Mouse (Mus musculus) urinary bladder, postnatal 36 days (tissue): ENCODE results near the gene Dop1b.
"Not testable (repeated sequence)": the region's sequence is repeated elsewhere in the genome, so short reads cannot be mapped to it uniquely, and the experiment has no call there.

ENCODE experiments used
- DNase-seq, 2 experiments: peaks; one replicate each; pipeline ENCODE4 v3.0.0; 2022; ENCODE audit warnings: low spot score in 2 of 2, mixed read lengths in 1 of 2

Dop1b gene

DNA sequence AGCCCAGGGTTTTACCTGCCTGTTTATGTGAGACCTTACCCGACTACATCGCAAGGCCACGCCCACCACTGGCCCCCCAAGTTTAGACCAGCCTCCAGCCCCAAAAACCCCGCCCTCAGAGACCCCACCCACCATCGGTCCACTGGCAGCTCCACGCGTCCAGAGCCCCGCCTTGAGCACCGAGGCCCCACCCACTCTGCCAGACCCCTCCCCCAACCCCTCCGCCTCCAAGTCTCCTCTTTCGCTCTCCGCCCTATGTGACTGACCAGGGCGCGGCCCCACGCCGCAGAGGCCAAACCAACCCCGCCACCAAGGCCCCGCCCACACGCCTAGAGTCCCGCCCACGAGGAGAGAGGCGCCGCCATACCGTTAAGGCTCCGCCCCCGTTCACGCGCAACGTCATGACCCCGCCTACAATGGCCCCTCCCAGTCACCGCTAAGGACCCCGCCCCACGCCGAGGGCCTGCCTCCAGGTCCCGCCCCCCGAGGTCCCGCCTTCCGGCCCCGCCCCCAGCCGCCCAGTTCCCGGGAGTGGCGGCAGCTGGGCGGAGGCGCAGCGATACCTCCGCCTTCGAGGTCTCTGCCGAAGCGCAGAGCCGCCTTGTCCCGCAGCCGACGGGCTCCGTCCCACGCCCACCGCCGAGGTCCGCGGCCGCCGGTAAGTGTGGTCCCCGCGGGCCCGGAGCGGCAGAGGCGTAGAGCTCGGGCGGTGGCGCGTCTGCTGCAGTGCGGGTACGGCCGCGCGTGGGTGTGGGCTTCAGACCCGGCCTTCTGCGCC is at the start of gene Dop1b:
Dop1b (plus strand) TSS at position 494 of the 778 bp plus-strand sequence.
- DNase-seq, result peak; percentile 98 to 99

DNA sequence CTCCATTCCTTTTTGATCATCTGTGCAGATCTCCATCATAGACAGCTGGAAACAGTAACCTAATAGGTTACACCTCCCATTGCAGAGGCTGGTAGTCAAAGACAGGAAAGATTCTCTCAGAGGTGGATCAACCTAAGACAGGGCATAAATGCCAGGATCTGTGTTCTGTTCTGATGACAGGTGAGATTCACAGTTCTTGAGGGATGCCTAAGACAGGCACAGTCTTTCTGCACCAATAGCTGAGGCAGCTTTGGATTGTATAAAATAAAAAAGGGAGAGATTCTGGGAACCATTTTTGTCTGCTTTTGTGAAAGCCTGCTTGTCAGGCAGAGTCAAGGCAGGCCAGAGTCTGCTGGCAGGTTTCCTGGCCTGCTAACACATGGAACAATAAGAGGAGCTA is 43.7 kb upstream of the Dop1b start:
- no peak for DNase-seq

DNA sequence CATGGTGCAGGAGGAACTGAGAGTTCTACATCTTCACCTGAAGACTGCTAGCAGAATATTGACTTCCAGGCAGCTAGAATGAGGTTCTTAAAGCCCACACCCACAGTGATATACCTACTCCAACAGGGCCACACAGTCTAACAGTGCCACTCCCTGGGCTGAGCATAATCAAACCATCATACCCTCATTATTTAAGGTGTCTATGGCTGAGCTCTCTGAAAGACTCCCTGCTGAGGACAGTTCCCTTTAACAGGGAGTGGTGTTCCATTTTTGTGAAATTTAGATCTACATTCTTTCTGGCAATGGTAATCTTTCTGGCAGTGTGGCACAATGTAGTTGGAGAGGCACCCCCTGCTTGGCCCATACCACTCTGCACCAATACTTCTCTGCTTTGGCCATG is 42.2 kb upstream of the Dop1b start:
- DNase-seq, result no peak

DNA sequence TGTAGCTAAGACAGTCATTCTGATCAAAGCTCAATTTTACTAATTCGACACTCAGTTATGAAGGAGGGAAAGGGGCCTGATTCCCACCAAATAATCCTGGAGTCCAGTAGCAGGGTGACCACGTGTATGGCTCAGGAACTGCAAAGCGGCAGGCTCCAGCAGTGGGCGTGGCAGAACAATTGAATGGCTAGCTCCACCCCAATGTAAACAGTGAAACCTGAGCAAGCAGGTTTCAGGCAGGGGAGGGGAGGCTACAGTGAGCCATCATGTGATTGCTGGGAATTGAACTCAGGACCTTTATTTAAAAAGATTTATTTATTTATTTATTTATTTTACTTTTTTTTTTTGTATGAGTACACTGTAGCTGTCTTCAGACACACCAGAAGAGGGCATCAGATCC is 41.2 kb upstream of the Dop1b start:
- not testable (repeated sequence) for DNase-seq

DNA sequence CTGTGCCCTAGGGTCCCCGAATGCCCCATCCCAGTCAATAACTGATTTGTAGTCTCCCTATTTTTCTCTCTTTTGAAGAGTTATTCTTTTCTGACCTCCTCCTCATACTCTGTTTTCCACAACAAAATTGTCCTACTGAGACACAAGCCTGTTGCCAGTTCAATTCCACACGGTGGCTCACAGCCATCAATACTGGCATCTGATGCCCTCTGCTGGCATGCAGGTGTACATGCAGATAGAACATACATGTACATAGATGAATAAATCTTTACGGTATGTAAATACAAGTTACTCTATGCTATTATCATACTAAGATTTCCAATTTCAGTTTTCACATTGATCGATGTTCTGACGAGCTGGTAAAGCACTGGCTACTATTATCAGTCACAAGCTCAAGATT is 40.6 kb upstream of the Dop1b start:
- no peak for DNase-seq

DNA sequence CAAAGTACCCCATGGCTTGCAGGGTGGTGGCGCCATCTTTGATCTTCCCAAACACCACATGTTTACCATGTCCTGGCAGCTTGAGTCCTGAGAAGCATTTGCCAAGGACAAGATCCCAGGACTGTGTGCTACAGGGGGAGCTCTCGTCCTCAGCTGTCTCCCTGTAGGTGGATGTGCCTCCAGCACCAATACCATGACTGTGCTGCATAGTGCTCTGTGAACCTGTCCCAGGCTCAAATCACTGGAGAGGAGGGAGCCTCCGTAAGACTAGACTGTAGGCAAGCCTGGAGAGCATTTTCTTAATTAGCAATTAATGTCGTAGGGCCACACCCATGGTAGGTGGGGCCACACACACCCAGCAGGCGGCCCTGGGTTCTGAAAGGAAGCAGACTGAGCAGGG is 35.3 kb upstream of the Dop1b start:
- no peak for DNase-seq

DNA sequence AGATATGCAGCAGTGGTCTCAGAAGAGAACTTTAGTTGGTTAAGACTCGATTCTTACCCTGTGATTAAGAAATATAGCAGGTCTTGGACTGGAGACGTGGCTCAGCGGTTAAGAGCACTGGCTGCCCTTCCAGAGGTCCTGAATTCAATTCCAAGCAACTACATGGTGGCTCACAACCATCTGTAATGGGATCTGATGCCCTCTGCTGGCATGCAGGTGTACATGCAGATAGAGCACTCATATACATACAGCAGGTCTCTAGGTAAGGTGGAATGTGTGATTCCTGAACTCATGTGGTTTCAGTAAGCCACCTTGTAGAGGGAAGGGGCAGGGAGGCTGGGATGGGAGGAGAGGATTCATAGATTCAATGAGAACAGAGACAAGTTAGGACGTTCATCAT is 33.5 kb upstream of the Dop1b start:
- no peak for DNase-seq

DNA sequence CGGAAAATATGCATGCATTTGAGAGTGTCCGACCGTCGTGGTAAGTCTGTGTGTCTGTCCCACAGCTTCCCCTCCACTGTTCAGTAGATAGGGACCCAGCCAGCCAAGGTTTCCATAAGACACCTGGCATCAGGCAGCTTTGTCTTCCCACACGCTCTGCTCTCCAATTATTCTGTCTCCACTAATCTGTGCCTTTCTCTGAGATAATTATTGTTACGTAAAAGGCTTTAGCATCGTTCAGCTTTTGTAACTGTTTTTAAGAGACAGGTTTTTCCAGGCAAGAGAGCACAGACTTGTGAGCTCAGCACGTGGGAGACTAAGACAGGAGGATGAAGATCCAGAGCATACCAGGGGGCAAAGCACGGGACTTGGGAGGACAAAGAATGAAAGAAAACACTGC is 32.5 kb upstream of the Dop1b start:
- no peak for DNase-seq

DNA sequence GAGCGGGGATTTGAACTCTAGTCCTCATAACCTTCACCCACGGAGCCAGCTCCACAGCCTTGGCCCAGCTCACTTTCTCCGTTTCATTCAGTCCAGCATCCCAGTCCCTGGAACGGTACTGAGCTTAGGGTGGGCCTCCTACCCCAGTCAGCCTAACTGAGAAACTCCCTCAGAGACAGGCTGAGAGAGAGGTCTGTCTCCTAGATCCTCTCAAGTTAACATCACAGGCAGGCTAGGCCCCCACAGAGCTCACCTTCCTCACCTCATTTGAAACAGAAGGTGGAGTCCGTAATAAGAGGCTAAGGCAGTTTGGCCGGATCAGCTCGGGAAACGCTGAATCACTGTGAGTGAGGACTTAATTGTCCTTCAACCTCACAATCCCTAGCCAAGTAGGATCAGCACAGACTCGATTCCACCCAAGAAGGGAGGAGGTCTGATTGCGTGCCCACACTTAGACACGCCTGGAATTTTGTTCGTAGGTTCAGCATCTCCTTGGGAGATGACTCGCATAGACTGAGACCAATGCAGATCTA is 29.5 kb upstream of the Dop1b start:
- DNase-seq, result no peak

DNA sequence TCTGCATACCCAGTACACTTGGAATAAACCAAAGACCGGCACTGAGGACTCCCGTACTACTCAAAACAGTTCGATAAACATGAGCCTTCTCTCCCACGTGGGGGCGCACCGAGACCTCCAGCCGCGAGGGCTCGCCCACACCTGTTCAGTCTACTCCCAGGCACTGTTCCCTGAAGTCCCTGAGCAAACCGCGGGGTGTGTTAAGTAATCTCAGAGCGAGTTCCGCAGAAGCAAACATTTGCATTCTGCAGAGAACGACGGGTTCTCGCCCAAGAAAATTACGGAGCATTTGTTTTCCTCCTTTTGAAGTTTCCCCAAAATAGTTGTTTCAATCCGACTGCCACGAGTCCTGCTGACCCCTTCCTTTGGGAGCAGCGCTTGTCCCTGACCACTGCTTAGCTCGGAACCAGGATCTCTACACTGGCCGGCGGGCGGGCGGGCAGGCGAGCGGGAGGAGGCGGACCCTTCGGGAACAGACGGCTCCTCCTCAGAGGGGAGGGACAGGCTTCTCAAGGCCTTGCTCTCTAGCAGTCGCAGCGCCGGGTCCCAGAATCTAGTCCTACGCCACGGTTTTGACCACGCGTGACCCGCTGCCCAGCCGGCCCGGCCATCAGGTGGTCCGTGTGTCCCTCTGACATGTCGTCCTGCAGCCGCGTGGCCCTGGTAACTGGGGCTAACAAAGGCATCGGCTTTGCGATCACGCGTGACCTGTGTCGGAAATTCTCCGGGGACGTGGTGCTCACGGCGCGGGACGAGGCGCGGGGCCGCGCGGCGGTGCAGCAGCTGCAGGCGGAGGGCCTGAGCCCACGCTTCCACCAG is 28.8 kb upstream of the Dop1b start, which contains the start of gene Cbr3:
Cbr3 (plus strand) TSS at position 527 of the 819 bp plus-strand sequence.
- DNase-seq, result peak; percentile 69 to 74

DNA sequence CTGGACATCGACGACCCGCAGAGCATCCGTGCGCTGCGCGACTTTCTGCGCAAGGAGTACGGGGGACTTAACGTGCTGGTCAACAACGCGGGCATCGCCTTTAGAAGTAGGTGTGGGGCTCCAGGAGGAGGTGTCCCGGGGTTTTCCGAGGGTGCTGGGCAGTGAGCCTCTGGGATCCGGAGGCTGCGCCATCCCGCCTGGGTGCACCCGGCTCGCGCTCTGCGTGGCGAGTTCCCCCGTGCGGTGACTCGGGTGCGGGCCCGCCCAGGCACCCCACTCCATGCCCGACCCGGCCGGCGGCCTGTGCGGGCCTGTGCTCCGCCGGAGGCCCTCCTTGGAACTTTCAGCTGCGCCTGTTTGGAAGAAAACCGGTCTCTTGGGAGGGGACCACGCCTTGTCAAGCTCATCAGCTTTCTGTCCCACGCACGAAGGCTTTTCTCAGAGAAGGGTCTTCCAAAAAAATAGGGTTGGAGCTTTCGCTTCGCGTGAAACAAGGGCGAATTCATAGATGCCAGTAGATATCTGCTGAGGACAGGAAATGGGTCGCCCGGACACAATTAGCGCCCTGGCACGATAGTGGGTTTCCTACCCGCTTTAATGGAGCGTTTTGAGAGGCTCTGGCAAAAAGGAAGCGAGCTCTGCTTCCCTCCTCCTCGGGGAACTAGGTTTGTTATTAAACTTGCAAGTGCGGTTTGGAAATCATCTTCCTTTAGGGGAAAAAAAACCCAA is 28.0 kb upstream of the Dop1b start:
- peak; percentile 7 to 35 for DNase-seq

DNA sequence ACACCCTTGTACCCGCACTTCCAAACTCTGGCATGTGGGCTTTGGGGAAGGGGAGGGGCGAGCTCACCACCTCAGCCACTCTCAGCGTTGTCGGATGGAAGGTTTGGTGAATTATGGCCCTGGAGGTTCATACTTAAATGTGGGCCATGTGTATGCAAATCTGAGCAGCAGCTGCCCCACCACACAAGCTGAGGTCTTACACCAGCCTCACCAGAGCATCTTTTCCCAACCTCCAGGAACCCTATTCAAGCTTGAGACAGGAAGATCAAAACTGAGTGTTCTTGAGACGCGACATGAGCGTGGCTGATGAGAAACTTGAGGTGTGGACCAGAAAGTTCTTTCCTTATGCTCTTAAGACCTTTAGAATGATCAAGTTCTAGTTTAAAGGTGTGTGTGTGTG is 27.3 kb upstream of the Dop1b start:
- DNase-seq, result no peak

DNA sequence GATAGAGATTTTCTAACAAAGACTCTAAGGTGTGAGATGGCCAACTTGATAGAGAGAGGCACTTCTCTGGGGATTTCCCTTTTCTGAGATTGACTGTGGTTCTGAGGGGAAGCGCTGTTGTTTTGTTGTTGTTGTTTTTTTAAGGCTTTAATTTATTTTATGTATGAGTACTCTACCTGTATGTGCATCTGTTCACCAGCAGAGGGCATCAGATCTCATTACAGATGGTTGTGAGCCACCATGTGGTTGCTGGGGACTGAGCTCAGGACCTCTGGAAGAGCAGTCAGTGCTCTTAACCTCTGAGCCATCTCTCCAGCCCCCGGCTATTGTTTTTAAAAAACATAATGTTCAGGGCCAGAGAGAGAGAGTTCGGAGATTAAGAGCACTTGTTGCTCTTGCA is 25.9 kb upstream of the Dop1b start:
- DNase-seq, result not testable (repeated sequence)

DNA sequence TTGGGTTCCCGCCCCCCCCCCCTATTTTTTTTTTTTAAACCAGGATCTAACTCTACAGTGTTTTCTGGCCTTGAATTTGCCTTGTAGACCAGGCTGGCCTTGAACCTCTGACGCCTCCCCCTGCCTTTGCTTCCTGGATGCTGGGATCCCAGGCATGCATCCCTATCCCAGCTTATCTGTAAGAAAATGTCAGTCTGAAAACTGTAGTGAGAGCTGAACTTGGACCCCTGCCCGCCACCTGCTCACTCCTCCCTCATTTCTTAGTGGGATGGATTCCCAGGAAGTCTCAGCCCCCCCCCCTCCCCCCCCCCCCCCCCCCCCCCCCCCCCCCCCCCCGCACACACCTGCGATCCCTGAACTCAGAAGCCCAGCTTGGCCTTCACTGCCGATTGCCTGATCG is 25.3 kb upstream of the Dop1b start:
- no peak for DNase-seq

DNA sequence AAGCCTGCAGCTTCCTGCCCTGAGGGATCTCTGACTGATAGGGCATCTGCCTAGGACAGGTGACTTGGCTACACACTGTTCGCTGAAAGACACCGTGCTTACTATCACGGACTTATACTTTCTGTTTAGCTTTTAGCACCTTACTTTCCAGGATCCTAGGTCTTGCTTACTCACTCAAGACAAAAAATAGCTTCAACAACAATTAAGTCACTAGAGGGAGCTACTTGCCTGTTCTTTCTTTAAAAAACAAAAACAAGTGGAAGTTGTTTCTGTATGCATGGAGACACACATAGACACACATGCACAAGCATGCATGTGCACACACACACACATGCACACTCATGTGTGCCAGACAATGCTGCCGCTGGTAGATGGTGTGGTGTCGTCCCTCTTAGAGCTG is 24.8 kb upstream of the Dop1b start:
- DNase-seq, result no peak

DNA sequence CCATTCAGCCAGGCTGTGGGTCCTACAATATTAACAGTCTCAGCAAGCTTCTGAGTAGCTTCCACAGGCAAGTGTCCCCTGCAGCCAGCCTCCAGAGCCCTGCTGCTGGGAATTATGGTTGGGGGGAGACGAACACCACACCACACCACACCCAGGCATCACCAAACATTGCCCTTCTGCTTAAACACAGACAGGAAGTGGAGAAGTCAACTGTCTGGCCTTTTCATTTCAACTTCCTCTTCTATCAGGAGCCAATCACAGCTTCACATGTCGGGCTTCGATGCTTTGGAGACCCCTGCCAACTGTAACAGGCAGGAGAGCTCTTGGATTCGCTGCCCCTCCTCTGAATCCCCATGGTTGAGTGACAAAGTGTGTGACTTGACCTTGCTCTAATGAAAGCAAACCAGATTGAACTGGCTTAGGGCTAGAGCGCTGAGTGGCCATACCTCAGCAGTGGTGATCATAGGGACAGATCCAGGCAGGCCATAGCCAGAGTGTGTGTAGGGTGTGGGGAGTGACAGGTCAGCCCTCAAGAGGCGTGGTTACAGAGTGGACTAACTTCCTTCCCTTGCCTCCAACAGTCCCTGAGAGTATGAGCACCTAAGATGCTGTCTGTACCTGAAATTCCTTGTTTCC is 20.4 kb upstream of the Dop1b start:
- DNase-seq, result no peak

DNA sequence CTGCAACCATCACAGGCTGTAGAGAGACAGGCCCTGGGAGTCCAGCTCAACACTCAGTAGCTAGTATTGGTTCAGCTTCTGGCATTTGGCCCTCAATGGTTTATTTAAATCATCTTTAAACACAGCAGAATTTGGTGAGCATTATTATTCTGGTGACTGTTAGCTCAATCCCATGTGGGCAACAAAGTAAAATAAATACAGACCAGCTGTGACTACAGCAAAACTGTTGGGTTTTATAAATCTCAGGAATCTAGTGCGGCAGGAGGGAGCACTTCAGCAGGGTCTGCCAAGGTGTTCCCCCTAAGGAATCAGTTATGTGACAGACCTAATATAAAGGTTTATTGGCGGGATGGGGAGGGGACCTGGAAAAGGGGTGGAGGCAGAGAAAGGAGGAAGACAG is 19.0 kb upstream of the Dop1b start:
- DNase-seq, result no peak

DNA sequence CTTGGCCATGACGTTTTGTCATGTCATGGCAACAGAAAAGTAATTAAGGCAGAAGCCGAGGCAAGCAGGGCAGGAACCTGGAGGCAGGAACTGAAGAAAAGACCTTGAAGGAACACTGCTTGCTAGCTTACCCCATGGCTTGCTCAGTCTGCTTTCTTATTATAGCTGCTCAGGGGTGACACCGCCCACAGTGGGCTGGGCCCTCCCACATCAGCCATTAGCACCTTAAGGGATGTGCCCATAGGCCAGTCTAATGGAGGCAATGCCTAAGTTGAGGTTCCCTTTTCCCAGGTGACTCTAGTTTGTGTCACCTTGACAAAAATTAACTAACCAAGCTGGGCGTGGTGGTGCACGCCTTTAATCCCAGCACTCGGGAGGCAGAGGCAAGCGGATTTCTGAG is 4.6 kb upstream of the Dop1b start:
- DNase-seq, result no peak

DNA sequence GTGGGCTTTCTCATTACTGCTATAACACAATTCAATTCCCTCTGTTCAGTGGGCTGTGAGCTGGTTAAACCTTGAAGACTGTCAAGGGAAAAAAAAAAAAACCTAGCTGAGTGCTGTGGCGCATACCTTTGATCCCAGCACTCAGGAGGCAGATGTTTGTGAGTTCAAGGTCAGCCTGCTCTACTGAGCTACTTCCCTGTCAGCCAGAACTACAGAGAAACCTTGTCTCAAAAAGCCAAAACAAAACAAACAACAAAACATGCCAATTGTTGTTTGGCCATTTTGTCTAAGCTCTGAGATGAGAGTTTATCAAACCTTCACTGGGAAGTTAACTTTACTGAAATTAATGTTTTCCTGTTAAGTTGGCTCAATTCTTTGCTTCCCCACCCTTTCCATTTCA is 2.5 kb upstream of the Dop1b start:
- no peak for DNase-seq

DNA sequence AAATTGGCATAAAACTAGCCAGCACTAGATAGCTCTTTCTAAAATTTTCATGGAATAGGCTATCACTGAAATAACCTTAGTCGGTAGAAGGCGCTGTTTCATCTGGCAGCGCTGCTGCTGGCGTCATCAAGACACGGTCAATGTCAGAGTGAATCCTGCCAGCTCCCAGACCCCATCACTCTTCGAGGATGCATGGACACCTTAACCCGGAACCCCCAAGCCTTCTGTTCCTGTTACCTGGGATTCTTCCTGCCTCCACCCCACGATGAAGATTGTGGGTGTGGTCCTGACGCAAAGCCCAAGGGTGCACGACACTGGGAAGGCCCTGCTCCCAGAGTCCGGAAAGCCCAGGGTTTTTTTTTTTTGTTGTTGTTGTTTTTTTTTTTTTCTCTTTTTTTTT is 780 bp upstream of the Dop1b start:
- peak; percentile 64 to 68 for DNase-seq

DNA sequence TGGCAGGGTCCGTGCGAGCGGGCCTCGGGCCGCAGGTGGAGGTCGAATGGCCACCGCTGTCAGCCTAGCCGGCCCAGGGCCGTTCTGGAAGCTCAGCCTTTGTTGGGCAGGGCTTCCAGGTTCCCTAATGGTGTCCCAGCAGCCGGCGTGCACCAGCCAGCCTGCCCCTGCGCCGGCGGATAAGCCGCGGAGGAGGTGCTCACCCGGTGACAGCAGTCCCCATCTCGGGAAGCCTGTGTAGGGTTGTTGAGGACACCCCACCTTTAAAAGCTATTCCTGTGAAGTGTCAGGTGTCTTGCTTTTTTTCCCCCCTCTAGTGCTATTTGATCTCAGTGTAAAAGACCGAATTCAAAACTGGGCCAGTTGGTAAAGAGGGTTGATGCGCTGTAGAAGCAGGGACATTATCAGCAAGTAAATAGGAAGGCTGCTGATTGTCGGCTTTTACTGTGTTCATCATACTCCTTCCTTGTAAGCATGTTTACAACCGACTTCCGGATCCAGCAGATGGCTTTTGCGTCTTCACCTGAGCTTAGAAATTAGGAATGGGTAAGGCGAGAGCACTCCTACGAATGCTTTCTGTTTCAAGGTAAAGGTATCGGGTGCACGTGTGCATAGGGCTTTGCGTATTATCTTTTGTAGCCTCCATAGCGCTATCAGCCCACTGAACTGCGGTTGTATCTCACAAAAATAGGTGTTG is 633 bp downstream of the Dop1b start:
- DNase-seq, result no peak
